Mouse (Mus musculus) cerebellum, adult 2 months (tissue): ENCODE measurements around the gene Ncapd2. TPM values are rescaled to one million over a fixed set of nuclear protein-coding genes. Genes with fewer than 3 reads are reported as not detected.

Experiments
- DNase-seq, 2 experiments: peaks; one replicate each; pipeline ENCODE4 v3.0.0; 2021
- H3K27ac ChIP-seq: fragments of 200-500 bp; 2 replicates; pipeline ENCODE4 v1.5.1; 2012; ENCODE audit warnings: low read length, control low read depth, inconsistent platforms; ENCODE audit not compliant: insufficient read depth
- H3K27me3 ChIP-seq: fragments of 200-500 bp; 2 replicates; pipeline ENCODE4 v1.6.1; 2012; ENCODE audit warnings: inconsistent platforms, mild to moderate bottlenecking, low read length, moderate library complexity; ENCODE audit not compliant: control insufficient read depth, insufficient read depth
- H3K4me1 ChIP-seq: fragments of 200-500 bp; 2 replicates; pipeline ENCODE4 v1.6.1; 2011; ENCODE audit warnings: low read length; ENCODE audit not compliant: control insufficient read depth, insufficient read depth
- H3K4me3 ChIP-seq: fragments of 200-500 bp; replicated peaks from 2 replicates; pipeline ENCODE3; 2011; ENCODE audit warnings: mild to moderate bottlenecking, low read depth, low read length, control low read depth; ENCODE audit not compliant: insufficient read depth
- CTCF ChIP-seq: fragments of 200-500 bp; IDR thresholded peaks from 2 replicates; pipeline ENCODE4 v1.5.1; 2011; ENCODE audit warnings: low read depth, mild to moderate bottlenecking, control low read depth, low read length, moderate library complexity, borderline replicate concordance; ENCODE audit not compliant: insufficient read depth
- POLR2A ChIP-seq: fragments of 200-500 bp; IDR thresholded peaks from 2 replicates; pipeline ENCODE4 v1.6.1; 2011; ENCODE audit warnings: low read length, control low read depth, borderline replicate concordance; ENCODE audit not compliant: insufficient read depth
- WGBS: fragments of 180-500 bp; shearing (Covaris S2); methylation state at CpG from one replicate; pipeline ENCODE4 v1.1.7; 2018; 5-methylcytosine and 5-hydroxymethylcytosine counted together
- polyA plus RNA-seq: library from polyadenylated mRNA; depleted of rRNA; stranded (reverse); fragments of >200 nt; gene quantifications from 2 replicates; pipeline ENCODE4 v1.2.3, GENCODE M21; 2012

The Ncapd2 gene
- polyA plus RNA-seq, 1 experiment: 80.8 TPM

DNA sequence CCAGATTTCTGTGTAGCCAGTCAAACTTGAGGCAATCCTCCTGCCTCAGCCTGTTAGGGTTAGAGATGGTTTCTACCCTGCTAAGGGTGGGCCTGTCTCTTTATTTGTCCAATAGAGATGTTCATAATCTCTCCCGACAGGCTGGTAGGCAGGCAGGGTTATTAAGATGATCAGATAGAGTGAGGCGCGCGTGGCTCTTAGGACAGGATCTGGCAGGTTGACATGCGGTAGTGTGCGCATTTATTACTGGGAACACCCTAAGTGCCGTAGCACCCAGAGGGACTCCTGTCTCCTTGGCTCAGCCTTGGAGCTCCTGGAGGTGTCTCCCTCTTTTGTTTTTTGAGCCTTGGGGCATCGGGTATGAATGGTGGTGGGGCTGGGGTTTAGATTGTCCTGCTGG is 36.2 kb downstream of the Ncapd2 start:
- Histone ChIP-seq H3K27me3 (no peaks in the 10 kb centered on the region), H3K4me3 (no peak overlapping the region), H3K4me1 (no peaks in the 10 kb centered on the region; the same call in none of the 2 replicates), H3K27ac (no peak overlapping the region)
- 84% methylated on average over 8 of the region's 8 CpGs for WGBS
- DNase-seq: no peak
- TF ChIP-seq CTCF: no peak
- no peak for TF ChIP-seq POLR2A

DNA sequence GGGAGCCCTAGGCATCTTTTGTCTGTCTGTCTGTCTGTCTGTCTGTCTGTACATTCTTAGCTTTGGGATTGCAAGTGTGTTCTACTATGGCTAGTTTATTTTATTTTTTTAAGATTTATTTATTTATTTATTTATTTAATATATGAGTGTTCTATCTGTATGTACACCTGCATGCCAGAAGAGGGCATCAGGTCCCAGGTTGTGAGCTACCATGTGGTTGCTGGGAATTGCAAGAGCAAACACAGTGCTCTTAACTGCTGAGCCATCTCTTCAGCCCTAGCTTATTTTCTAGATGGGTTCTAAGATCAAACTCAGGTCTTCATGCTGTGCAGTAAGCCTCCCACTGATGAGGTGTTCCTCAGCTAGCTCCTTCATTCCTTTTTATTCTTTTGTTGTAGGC is 37.0 kb downstream of the Ncapd2 start:
- TF ChIP-seq POLR2A (no peak), CTCF (peak; percentile 57)
- no peak overlapping the region for H3K4me3 ChIP-seq
- peak in 1 of 2 experiments; percentile 41 for DNase-seq
- H3K4me1 ChIP-seq: peaks cover 3% of the 10 kb centered on the region
- H3K27ac ChIP-seq: no peak overlapping the region
- no peaks in the 10 kb centered on the region for H3K27me3 ChIP-seq

DNA sequence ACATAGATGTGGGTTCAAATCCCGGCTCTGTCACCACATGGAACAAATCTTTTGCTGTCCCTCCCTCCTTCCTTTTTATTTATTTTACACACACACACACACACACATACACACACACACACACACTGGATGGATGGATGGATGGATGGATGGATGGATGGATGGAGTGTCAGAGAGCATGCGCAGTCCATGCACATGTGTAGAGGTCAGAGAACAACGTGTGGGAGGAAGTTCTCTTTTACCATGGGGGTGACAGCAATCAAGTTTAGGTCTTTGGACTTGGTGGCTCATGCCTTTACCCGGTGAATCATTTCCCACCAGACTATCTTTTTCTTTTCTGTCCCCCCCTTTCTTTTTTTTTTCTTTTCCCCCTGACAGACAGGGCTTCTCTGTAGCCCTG is 37.8 kb downstream of the Ncapd2 start:
- Histone ChIP-seq H3K4me1 (peaks cover 10% of the 10 kb centered on the region), H3K4me3 (no peak overlapping the region), H3K27me3 (no peaks in the 10 kb centered on the region), H3K27ac (no peak overlapping the region)
- DNase-seq: no peak
- WGBS: 85% methylated on average over 4 of the region's 4 CpGs
- TF ChIP-seq POLR2A (no peak), CTCF (no peak)

DNA sequence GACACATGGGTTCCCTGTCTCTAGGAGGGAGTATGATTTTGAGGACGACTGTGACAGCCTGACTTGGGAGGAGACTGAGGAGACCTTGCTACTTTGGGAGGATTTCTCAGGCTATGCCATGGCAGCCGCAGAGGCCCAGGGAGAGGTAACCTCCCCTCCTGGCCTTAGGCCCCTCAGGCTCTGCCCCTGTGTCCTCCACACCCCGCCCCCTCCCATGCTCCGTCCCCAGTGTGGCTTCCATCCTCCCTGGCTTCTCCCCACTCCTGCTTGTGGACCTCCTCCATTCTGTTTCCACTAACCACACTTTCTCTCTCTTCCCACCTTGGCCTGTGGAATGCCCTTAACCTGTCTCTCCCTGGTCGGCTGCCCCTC is 38.5 kb downstream of the Ncapd2 start:
- no peak overlapping the region for H3K27ac ChIP-seq
- WGBS: 82% methylated on average over 5 of the region's 5 CpGs
- no peak for TF ChIP-seq POLR2A
- no peak for TF ChIP-seq CTCF
- no peak overlapping the region for H3K4me3 ChIP-seq
- H3K27me3 ChIP-seq: no peaks in the 10 kb centered on the region
- DNase-seq: no peak
- peaks cover 16% of the 10 kb centered on the region for H3K4me1 ChIP-seq

DNA sequence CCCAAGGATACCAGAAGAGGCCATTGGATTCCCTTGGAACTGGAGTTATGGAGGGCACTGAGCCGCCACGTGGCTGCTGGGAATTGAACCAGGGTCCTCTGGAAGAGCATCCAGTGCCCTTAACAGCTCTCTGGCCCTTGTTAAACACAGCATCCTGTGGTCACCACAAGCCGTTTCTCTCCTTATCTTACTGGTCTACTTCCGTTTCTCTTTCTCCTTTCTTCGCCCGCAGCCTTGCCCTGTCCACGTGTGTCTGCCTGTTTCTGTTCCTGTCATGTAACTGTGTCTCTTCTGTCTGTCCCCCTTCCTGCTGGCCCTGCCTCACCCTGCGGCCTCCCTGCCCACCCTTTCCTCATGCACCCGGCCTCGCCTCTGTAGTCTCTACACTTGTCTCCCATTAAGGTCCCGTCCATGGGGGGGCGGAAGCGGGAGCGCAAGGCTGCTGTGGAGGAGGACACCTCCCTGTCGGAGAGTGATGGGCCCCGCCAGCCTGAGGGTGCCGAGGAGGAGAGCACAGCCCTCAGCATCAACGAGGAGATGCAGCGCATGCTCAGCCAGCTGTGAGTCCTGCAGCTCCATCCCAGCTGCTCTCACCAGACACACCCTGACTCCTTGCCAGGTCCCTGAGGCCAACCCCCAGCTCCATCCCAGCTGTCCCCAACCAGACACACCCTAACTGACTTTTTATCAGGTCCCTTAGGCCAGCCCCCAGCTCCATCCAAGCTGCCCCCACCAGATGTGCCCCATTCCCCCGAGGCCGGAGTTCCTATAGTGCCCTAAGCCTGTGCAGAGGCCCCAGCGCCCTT is 39.1 kb downstream of the Ncapd2 start:
- no peak overlapping the region for H3K4me3 ChIP-seq
- 70% methylated on average over 22 of the region's 22 CpGs for WGBS
- no peak overlapping the region for H3K27ac ChIP-seq
- TF ChIP-seq POLR2A (no peak), CTCF (no peak)
- peaks cover 20% of the 10 kb centered on the region for H3K4me1 ChIP-seq
- no peaks in the 10 kb centered on the region for H3K27me3 ChIP-seq
- DNase-seq: no peak

DNA sequence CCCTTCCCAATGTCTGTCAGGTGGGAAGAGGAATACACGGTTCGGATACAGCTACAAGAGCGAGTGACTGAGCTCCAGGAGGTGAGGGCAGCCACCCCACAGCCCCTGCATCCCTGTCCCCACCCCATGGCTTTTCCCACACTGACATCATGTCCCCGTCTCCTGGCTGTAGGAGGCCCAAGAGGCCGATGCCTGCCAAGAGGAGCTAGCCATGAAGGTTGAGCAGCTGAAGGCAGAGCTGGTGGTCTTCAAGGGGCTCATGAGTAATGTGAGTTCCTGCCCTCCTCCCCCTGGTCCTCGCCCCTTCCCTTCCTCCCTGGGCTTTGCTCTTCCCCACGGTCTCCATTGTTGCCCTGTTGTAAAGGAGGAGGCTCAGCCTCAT is 41.9 kb downstream of the Ncapd2 start:
- Histone ChIP-seq H3K4me3 (no peak overlapping the region), H3K4me1 (peaks cover 28% of the 10 kb centered on the region), H3K27ac (peak overlapping the region; percentile 89), H3K27me3 (no peaks in the 10 kb centered on the region)
- DNase-seq: no peak
- TF ChIP-seq POLR2A (no peak), CTCF (no peak)
- WGBS: 18% methylated on average over 7 of the region's 7 CpGs

DNA sequence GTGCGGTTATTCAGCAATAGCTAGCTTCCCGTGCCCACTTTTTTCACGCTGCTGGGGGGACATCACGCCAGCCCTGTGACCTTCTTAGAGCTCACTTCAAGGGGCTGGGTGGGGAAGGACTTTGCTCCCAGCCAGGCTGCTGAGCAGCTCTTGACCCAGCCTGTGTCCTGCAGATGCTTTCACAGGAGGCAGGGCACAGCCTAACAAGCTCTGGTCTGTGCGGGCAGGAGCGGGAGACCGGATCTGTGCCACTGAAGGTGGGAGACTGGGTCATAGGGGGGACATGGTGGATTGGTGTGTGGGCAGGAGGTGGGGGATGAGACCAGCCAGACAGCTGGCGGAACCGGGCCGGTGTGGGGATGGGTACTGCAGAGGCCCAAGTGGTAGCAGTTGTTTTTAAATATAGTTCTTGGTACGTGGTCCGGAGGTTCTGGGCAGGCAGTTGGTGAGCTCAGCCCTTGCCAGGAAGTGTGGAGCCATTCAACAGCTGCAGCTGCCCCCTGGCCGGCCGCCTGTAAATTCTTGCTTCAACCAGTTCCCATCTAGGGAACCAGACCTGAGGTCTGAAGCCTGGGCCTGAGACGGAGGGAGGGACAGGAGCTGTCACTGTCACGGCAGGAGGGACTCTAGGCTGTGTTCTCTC is 42.5 kb downstream of the Ncapd2 start:
- H3K4me1 ChIP-seq: peaks cover 28% of the 10 kb centered on the region
- peak overlapping the region; percentile 72 for H3K4me3 ChIP-seq
- 8% methylated on average over 16 of the region's 16 CpGs for WGBS
- DNase-seq: peak; percentile 55 to 57
- TF ChIP-seq POLR2A (no peak), CTCF (no peak)
- no peaks in the 10 kb centered on the region for H3K27me3 ChIP-seq
- H3K27ac ChIP-seq: peak overlapping the region; percentile 89

DNA sequence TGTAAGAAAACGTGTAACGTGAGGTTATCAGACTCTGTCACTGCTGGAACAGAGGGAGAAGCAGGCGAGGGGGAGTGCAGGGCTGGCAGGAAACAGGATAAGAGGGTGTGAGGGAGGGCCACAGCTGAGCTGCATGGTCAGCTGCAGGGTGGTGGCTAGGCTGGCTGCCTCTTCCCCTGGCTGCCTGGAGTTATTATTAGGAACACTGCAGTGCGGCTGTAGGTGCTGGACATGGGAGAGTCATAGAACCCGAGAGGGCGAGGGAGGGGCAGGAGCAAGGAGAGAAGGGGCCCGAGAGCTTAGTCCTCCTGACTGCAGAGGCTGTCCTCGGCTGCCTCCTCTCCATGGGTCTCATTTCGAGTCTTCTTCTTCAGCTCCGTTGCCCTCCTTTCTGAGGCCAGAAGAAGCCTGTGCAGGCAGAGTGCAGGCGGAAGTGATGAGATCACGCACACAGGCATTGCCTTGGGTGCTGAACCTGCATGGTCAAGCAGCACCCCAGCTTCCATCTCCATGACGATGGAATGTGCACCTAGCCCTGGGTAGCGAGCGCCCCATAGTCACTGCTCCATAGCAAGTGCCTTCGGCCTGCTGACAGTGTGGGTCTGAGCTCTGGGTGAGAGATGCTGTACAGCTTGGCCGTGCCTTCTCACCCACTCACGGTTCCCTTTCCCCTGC is 43.1 kb downstream of the Ncapd2 start:
- H3K4me1 ChIP-seq: peaks cover 28% of the 10 kb centered on the region
- TF ChIP-seq POLR2A (peak; percentile 8; the same call in 1 of the 2 replicates), CTCF (no peak)
- no peaks in the 10 kb centered on the region for H3K27me3 ChIP-seq
- H3K27ac ChIP-seq: peak overlapping the region; percentile 89
- peak overlapping the region; percentile 72 for H3K4me3 ChIP-seq
- WGBS: 8% methylated on average over 18 of the region's 18 CpGs
- peak; percentile 65 to 72 for DNase-seq
